Mouse (Mus musculus) limb, embryonic 14.5 days (tissue): ENCODE data around the gene Hdac4. TPM values are rescaled to one million over a fixed set of nuclear protein-coding genes. Genes with fewer than 3 reads are reported as not detected.

Experiments
- ATAC-seq: fragments of 200-750 bp; cut with Nextera tagmentation; 2 replicates; pipeline ENCODE4 v1.8.0; 2017; ENCODE audit warnings: low read depth, moderate number of reproducible peaks, moderate TSS enrichment; ENCODE audit not compliant: low FRiP score
- DNase-seq: peaks from one replicate; pipeline ENCODE4 v3.0.0-alpha.2; 2015; ENCODE audit warnings: low spot score
- H3K27ac ChIP-seq: fragments of 300-500 bp; sonication (generic); replicated peaks from 2 replicates; pipeline ENCODE4 v1.5.1; 2014; ENCODE audit warnings: low read depth, mild to moderate bottlenecking, low read length, moderate library complexity, mixed read lengths
- H3K27me3 ChIP-seq: fragments of 300-500 bp; sonication (generic); 2 replicates; pipeline ENCODE4 v1.6.1; 2014; ENCODE audit warnings: low read length, mixed read lengths; ENCODE audit not compliant: control insufficient read depth, insufficient read depth
- H3K36me3 ChIP-seq: fragments of 300-500 bp; sonication (generic); 2 replicates; pipeline ENCODE4 v1.6.1; 2014; ENCODE audit warnings: mild to moderate bottlenecking, low read length, moderate library complexity, mixed read lengths; ENCODE audit not compliant: control insufficient read depth, insufficient read depth
- H3K4me1 ChIP-seq: fragments of 300-500 bp; sonication (generic); 2 replicates; pipeline ENCODE4 v1.6.1; 2014; ENCODE audit warnings: antibody characterized with exemption, low read length, mixed read lengths; ENCODE audit not compliant: control insufficient read depth, insufficient read depth
- H3K4me2 ChIP-seq: fragments of 300-500 bp; sonication (generic); replicated peaks from 2 replicates; pipeline ENCODE4 v1.6.1; 2014; ENCODE audit warnings: low read depth, mild to moderate bottlenecking, low read length, moderate library complexity; ENCODE audit not compliant: severe bottlenecking
- H3K4me3 ChIP-seq: fragments of 300-500 bp; sonication (generic); replicated peaks from 2 replicates; pipeline ENCODE4 v1.5.1; 2014; ENCODE audit warnings: low read length
- H3K9ac ChIP-seq: fragments of 300-500 bp; sonication (generic); 2 replicates; pipeline ENCODE4 v1.6.1; 2014; ENCODE audit warnings: mild to moderate bottlenecking, low read depth, low read length, moderate library complexity; ENCODE audit not compliant: severe bottlenecking
- H3K9me3 ChIP-seq: fragments of 300-500 bp; sonication (generic); 2 replicates; pipeline ENCODE4 v1.6.1; 2016; ENCODE audit warnings: low read length; ENCODE audit not compliant: control insufficient read depth
- POLR2A ChIP-seq: fragments of 200-500 bp; IDR thresholded peaks from 2 replicates; pipeline ENCODE4 v1.8.0; 2012; ENCODE audit warnings: inconsistent platforms, mild to moderate bottlenecking, moderate library complexity, borderline replicate concordance; ENCODE audit not compliant: insufficient read depth, insufficient read length; ENCODE audit errors: extremely low read depth
- WGBS: fragments of 180-500 bp; shearing (Covaris S2); extraction: QIAGEN DNeasy Blood & Tissue Kit; methylation state at CpG from one replicate; pipeline ENCODE4 v1.1.7; 2014; 5-methylcytosine and 5-hydroxymethylcytosine counted together
- polyA plus RNA-seq, 2 experiments: library from polyadenylated mRNA; depleted of rRNA in 1 of 2; stranded (reverse) in 1 of 2; unstranded in 1 of 2; fragments of >200 nt; fragmentation: Nextera tagmentation in 1 of 2; extraction: Ambion mirVana in 1 of 2; gene quantifications; 2 replicates each; pipeline versions ENCODE4 v1.2.1 to v1.2.3; 2012 to 2014

Hdac4 gene
- polyA plus RNA-seq, 2 experiments: 15.2 to 25.4 TPM

- H3K4me1 ChIP-seq: no peaks in the 10 kb centered on the region
- peaks cover 12% of the 10 kb centered on the region for H3K36me3 ChIP-seq
- DNase-seq: no peak
- no peak overlapping the region for H3K27ac ChIP-seq
- 80% methylated on average over 7 of the region's 7 CpGs for WGBS
- no peaks in the 10 kb centered on the region for H3K9me3 ChIP-seq
- no peaks in the 10 kb centered on the region for H3K27me3 ChIP-seq
- H3K9ac ChIP-seq: no peak overlapping the region
- TF ChIP-seq POLR2A: no peak
- no peak overlapping the region for H3K4me2 ChIP-seq
- ATAC-seq: no peak
- H3K4me3 ChIP-seq: no peak overlapping the region
These were observed 162.0 kb downstream of the Hdac4 start for GRCm38 (mm10) chr1:92033463-92033862.

GRCm38 (mm10) chr1:92030541-92030940 is 165.0 kb downstream of the Hdac4 start:
- H3K4me3 ChIP-seq: no peak overlapping the region
- no peak for ATAC-seq
- no peak overlapping the region for H3K9ac ChIP-seq
- DNase-seq: no peak
- H3K9me3 ChIP-seq: no peaks in the 10 kb centered on the region
- H3K4me1 ChIP-seq: no peaks in the 10 kb centered on the region
- 86% methylated on average over 6 of the region's 6 CpGs for WGBS
- no peak overlapping the region for H3K4me2 ChIP-seq
- peaks cover 25% of the 10 kb centered on the region for H3K36me3 ChIP-seq
- no peak for TF ChIP-seq POLR2A
- no peaks in the 10 kb centered on the region for H3K27me3 ChIP-seq
- no peak overlapping the region for H3K27ac ChIP-seq

GRCm38 (mm10) chr1:92028158-92028557 is 167.3 kb downstream of the Hdac4 start:
- Histone ChIP-seq H3K4me3 (no peak overlapping the region), H3K4me1 (no peaks in the 10 kb centered on the region), H3K27ac (no peak overlapping the region), H3K36me3 (peaks cover 23% of the 10 kb centered on the region), H3K9me3 (no peaks in the 10 kb centered on the region), H3K27me3 (no peaks in the 10 kb centered on the region), H3K9ac (no peak overlapping the region), H3K4me2 (no peak overlapping the region)
- DNase-seq: no peak
- ATAC-seq: no peak
- WGBS: 89% methylated on average over 2 of the region's 2 CpGs
- TF ChIP-seq POLR2A: no peak

- DNase-seq (no peak), ATAC-seq (no peak)
- Histone ChIP-seq H3K4me1 (no peaks in the 10 kb centered on the region), H3K27me3 (no peaks in the 10 kb centered on the region), H3K4me2 (no peak overlapping the region), H3K9me3 (no peaks in the 10 kb centered on the region), H3K4me3 (no peak overlapping the region), H3K27ac (no peak overlapping the region), H3K36me3 (peaks cover 23% of the 10 kb centered on the region), H3K9ac (no peak overlapping the region)
- 83% methylated on average over 3 of the region's 3 CpGs for WGBS
- TF ChIP-seq POLR2A: no peak
These were observed 169.1 kb downstream of the Hdac4 start for GRCm38 (mm10) chr1:92026351-92026750.

GRCm38 (mm10) chr1:92023906-92024305 is 171.6 kb downstream of the Hdac4 start:
- Histone ChIP-seq H3K27me3 (no peaks in the 10 kb centered on the region), H3K4me2 (no peak overlapping the region), H3K9ac (no peak overlapping the region), H3K4me3 (no peak overlapping the region), H3K27ac (no peak overlapping the region), H3K36me3 (peaks cover 16% of the 10 kb centered on the region), H3K4me1 (no peaks in the 10 kb centered on the region), H3K9me3 (no peaks in the 10 kb centered on the region)
- DNase-seq: no peak
- no peak for TF ChIP-seq POLR2A
- 88% methylated on average over 3 of the region's 3 CpGs for WGBS
- ATAC-seq: no peak

- Histone ChIP-seq H3K36me3 (peaks cover 6% of the 10 kb centered on the region), H3K4me2 (no peak overlapping the region), H3K9ac (no peak overlapping the region), H3K9me3 (no peaks in the 10 kb centered on the region), H3K4me3 (no peak overlapping the region), H3K4me1 (no peaks in the 10 kb centered on the region), H3K27me3 (no peaks in the 10 kb centered on the region), H3K27ac (no peak overlapping the region)
- WGBS: 81% methylated on average over 4 of the region's 4 CpGs
- DNase-seq: no peak
- ATAC-seq: no peak
- TF ChIP-seq POLR2A: no peak
These were observed 173.5 kb downstream of the Hdac4 start for GRCm38 (mm10) chr1:92022009-92022408.
